Mouse (Mus musculus): Measurements from ENCODE around the gene Ogfod3. TPM values are rescaled to one million over a fixed set of nuclear protein-coding genes. Genes with fewer than 3 reads are reported as not detected.

Gene Ogfod3
- total and polyA plus RNA-seq, 3 experiments = 12.3 to 12.7 TPM; not detected in 1

DNA sequence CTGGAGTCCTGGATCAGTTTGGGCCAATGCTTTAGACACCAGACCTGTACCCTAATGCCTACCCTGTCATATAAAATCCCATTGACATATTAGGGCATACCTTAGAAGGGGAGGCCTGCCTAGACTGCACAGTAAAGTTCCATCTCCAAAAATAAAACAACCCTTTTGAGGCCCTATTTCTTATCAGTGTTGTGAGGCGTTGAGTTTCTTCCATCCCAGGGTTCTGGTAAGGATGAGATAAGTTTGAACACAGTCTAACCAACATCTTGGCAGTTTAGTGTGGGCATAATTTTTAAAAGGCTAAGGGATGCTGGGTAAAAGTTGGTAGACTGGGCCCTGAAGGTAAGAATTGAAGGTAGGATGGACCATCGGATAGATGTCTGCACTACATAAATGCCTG is 35.2 kb upstream of the Ogfod3 start (continued):
- TF ChIP-seq BHLHE40 (IDR thresholded peaks at IDR 0.05; ENCODE audit: borderline replicate concordance, low read depth, low read length) (peak; percentile 75; the same call in 1 of the 2 replicates), POLR2AphosphoS2 (IDR thresholded peaks at IDR 0.05; ENCODE audit: low read length) (peak; percentile 82), RCOR1 (IDR thresholded peaks at IDR 0.05; ENCODE audit: low read depth, low read length) (peak; percentile 94), RAD21 (IDR thresholded peaks at IDR 0.05; ENCODE audit: low read depth, low read length) (no peak), ELF1 (IDR thresholded peaks at IDR 0.05; ENCODE audit: low read depth, low read length) (0 out of 2 replicates have a peak, but pooled peaks have one; percentile 48), MYC (IDR thresholded peaks at IDR 0.05; ENCODE audit: low read depth, low read length) (peak; percentile 72), MXI1 (IDR thresholded peaks at IDR 0.05; ENCODE audit: low read depth, low read length) (peak; percentile 71), POLR2AphosphoS5 (IDR thresholded peaks at IDR 0.05; ENCODE audit: borderline replicate concordance, low read depth, low read length) (no peak)

DNA sequence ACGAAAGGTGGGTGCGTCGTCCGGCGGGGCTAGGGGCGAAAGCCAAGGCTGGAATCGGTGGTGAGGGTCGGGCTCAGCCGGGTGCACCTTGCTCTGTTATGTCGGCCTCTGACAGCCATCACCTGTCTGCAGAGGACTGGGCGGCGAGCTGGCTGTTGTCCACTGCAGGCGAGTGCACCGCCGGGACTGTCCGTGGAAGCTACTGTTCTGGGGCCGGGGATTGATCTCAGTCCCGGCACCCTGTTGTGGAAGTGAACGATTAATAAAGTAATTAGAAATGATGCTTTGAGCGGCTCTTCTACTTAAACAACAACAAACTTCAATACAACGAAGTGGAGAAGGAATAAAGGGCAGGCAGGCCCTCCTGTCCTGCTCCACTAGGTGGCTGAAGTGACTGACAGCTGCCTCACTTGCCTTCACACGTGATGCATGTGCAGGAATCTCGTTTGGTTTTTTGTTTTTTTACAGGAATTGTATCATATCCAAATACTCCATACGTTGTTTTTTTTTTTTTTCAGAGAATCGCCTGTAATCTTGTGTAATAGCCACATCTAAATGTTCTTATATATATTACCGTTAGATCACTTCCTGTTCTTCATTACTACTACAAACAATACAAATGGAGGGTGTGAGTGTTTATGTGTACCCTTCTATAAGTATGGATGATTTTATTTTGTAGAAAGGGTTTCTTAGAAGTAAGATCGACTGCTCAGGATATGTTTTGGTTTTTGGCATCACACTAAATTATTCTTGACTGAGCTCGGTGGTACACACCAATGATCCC is 33.0 kb upstream of the Ogfod3 start:
- DNase-seq (ENCODE audit: low read depth, low spot score) = peak; percentile 87
- Histone ChIP-seq H3K36me3 (ENCODE audit: control insufficient read depth in 1 of 2, insufficient read depth in 2 of 2, low read length in 2 of 2) (peaks cover 6 to 53% of the 10 kb centered on the region in 2 experiments), H3K9ac (ENCODE audit: control insufficient read depth, low read depth, low read length, poor library complexity, severe bottlenecking) (peak overlapping the region; percentile 80), H3K4me1 (ENCODE audit: control insufficient read depth in 1 of 2, insufficient read depth in 2 of 2, low read length in 2 of 2) (peaks cover 25 to 30% of the 10 kb centered on the region in 2 experiments), H3K9me3 (replicated peaks; ENCODE audit: insufficient read depth, low read length) (no peaks in the 10 kb centered on the region), H3K4me3 (ENCODE audit: control insufficient read depth in 1 of 2, insufficient read depth in 1 of 2, low read depth in 2 of 2, low read length in 2 of 2) (peak overlapping the region; percentile 85 to 94), H3K27ac (ENCODE audit: control insufficient read depth, low read depth, low read length) (peak overlapping the region; percentile 97), H3K27me3 (ENCODE audit: control insufficient read depth in 1 of 2, insufficient read depth in 2 of 2, low read length in 2 of 2) (no peaks in the 10 kb centered on the region), H3K79me2 (ENCODE audit: control insufficient read depth, insufficient read depth, low read length, poor library complexity) (peaks cover 10% of the 10 kb centered on the region)
- TF ChIP-seq CHD1 (IDR thresholded peaks at IDR 0.05; ENCODE audit: low read depth, low read length) (peak; percentile 78; the same call in 1 of the 2 replicates), USF2 (IDR thresholded peaks at IDR 0.05; ENCODE audit: borderline replicate concordance in 1 of 2, insufficient read depth in 1 of 2, low read depth in 1 of 2, low read length in 2 of 2) (peak in 1 of 2 experiments; percentile 48; a peak in 1 of 4 replicates), GABPA (IDR thresholded peaks at IDR 0.05; ENCODE audit: low read depth, low read length) (no peak), MEF2A (IDR thresholded peaks at IDR 0.05; ENCODE audit: extremely low read depth, insufficient replicate concordance, low read depth, low read length, poor library complexity, severe bottlenecking) (no peak), CTCF (IDR thresholded peaks at IDR 0.05 in 2 of 3, conservative IDR thresholded peaks at IDR 0.05 in 1 of 3; ENCODE audit: control insufficient read depth in 1 of 3, insufficient read depth in 1 of 3, low read depth in 2 of 3, low read length in 3 of 3, poor library complexity in 1 of 3, severe bottlenecking in 1 of 3) (peak; percentile 42 to 54 (median 42)), TCF12 (IDR thresholded peaks at IDR 0.05; ENCODE audit: low read depth, low read length) (0 out of 2 replicates have a peak, but pooled peaks have one; percentile 7), MXI1 (IDR thresholded peaks at IDR 0.05; ENCODE audit: low read depth, low read length) (peak; percentile 97), TBP (IDR thresholded peaks at IDR 0.05; ENCODE audit: low read depth, low read length) (no peak), E2F4 (IDR thresholded peaks at IDR 0.05; ENCODE audit: borderline replicate concordance, low read depth, low read length) (no peak), MYB (IDR thresholded peaks at IDR 0.05; ENCODE audit: low read depth, low read length) (no peak), GATA1 (IDR thresholded peaks at IDR 0.05; ENCODE audit: low read depth, low read length) (no peak), ZKSCAN1 (IDR thresholded peaks at IDR 0.05; ENCODE audit: low read depth, low read length) (no peak), KAT2A (conservative IDR thresholded peaks at IDR 0.05; ENCODE audit: low read depth, low read length) (no peak), RCOR1 (IDR thresholded peaks at IDR 0.05; ENCODE audit: low read depth, low read length) (no peak), ELF1 (IDR thresholded peaks at IDR 0.05; ENCODE audit: low read depth, low read length) (peak; percentile 62), ZC3H11A (IDR thresholded peaks at IDR 0.05; ENCODE audit: low read depth, low read length) (no peak), CHD2 (IDR thresholded peaks at IDR 0.05; ENCODE audit: low read length) (no peak), ZNF384 (IDR thresholded peaks at IDR 0.05; ENCODE audit: low read depth, low read length) (peak; percentile 69), ZMIZ1 (IDR thresholded peaks at IDR 0.05; ENCODE audit: low read depth, low read length) (0 out of 2 replicates have a peak, but pooled peaks have one; percentile 29), EP300 (IDR thresholded peaks at IDR 0.05; ENCODE audit: low read depth in 1 of 2, low read length in 2 of 2) (peak; percentile 11 to 54; a peak in 2 of 4 replicates), JUND (IDR thresholded peaks at IDR 0.05; ENCODE audit: low read depth, low read length) (no peak), HCFC1 (IDR thresholded peaks at IDR 0.05; ENCODE audit: low read depth, low read length) (no peak; the same call in 1 of the 2 replicates), POLR2AphosphoS5 (IDR thresholded peaks at IDR 0.05; ENCODE audit: borderline replicate concordance, low read depth, low read length) (0 out of 2 replicates have a peak, but pooled peaks have one; percentile 92), POLR2AphosphoS2 (IDR thresholded peaks at IDR 0.05; ENCODE audit: low read length) (no peak), MAX (IDR thresholded peaks at IDR 0.05; ENCODE audit: low read length) (peak; percentile 91), MAZ (IDR thresholded peaks at IDR 0.05; ENCODE audit: low read depth, low read length) (no peak), USF1 (IDR thresholded peaks at IDR 0.05; ENCODE audit: low read depth, low read length) (peak; percentile 90), UBTF (IDR thresholded peaks at IDR 0.05; ENCODE audit: borderline replicate concordance, insufficient read depth, low read depth, low read length) (no peak)
